Comparison of ENCODE assay signal across 20 mouse cellular contexts in genomic region chr1:183252574-183252973, GRCm38 (mm10). TPM values are rescaled to one million over a fixed set of nuclear protein-coding genes. Genes with fewer than 3 reads are reported as not detected.
A peak's percentile ranks its signal among the peaks of the same experiment; 100 is the strongest.
DNase-seq lines count a peak whose midpoint lies in the region; ATAC-seq lines count a peak whose summit lies in the region.
"Had no signal": no experiment of that assay in that cellular context is flagged by ENCODE, and none has a peak within 500 bp of the region (broad histone marks: within the 10 kb centered on the region; RNA-seq: fewer than 3 reads in every experiment).

No protein-coding gene starts in this region.

- peak; percentile 68 for ATAC-seq in hindbrain, embryonic 12.5 days (ENCODE audit: low FRiP score)
- ATAC-seq in midbrain, embryonic 14.5 days (ENCODE audit: low FRiP score, low TSS enrichment) = no peak
- ATAC-seq: inflammation-experienced regulatory T-cells, adult 6 months; liver, postnatal 0 days had no signal

- intact Hi-C loops in heart, postnatal 14 days (cut with DNase I) = no loop called here

- 37% methylated on average over 10 of the region's 10 CpGs for WGBS in hindbrain, embryonic 12.5 days
- WGBS in midbrain, embryonic 14.5 days = 44% methylated on average over 10 of the region's 10 CpGs

- H3K4me1 ChIP-seq in hindbrain, embryonic 12.5 days = peaks cover 9% of the 10 kb centered on the region
- no peaks in the 10 kb centered on the region for H3K4me1 ChIP-seq in midbrain, embryonic 14.5 days (ENCODE audit: control insufficient read depth, insufficient read depth, low read length)
- H3K4me1 ChIP-seq: stomach, embryonic 15.5 days had no signal

- DNase-seq in heart, adult 11 months = peak; percentile 75
- DNase-seq in heart, postnatal 14 days = no peak
- peak; percentile 15 for DNase-seq in brain, adult 2 months (ENCODE audit: low read depth, low spot score)
- DNase-seq in midbrain, embryonic 14.5 days = peak; percentile 52
- DNase-seq in kidney, adult 8-10 months = no peak
- DNase-seq in kidney, postnatal 25 days = no peak
- DNase-seq: cerebellum, postnatal 10 days; gastrocnemius, adult 2 months; heart, postnatal 10 days; kidney, adult 2 months; kidney, postnatal 36 days; layer of hippocampus, adult 9-11 months; liver, postnatal 0 days; lung, postnatal 10 days had no signal

- peak overlapping the region; percentile 52; the same call in 1 of the 2 replicates for H3K27ac ChIP-seq in hindbrain, embryonic 12.5 days
- H3K27ac ChIP-seq in midbrain, embryonic 14.5 days (replicated peaks; ENCODE audit: low read depth, low read length) = peak overlapping the region; percentile 64
- H3K27ac ChIP-seq: gastrocnemius, adult 2 months; left cerebral cortex, adult 2 months; limb, embryonic 10.5 days; stomach, embryonic 15.5 days had no signal

- H3K9ac ChIP-seq in hindbrain, embryonic 12.5 days = no peak overlapping the region
- H3K9ac ChIP-seq in midbrain, embryonic 14.5 days (replicated peaks; ENCODE audit: low read length) = no peak overlapping the region
- H3K9ac ChIP-seq: liver, postnatal 0 days; stomach, embryonic 15.5 days had no signal

- no peaks in the 10 kb centered on the region for H3K9me3 ChIP-seq in hindbrain, embryonic 12.5 days (replicated peaks)
- no peaks in the 10 kb centered on the region for H3K9me3 ChIP-seq in midbrain, embryonic 14.5 days (ENCODE audit: control insufficient read depth, low read length)
- H3K9me3 ChIP-seq: limb, embryonic 10.5 days; stomach, embryonic 15.5 days had no signal

- no peaks in the 10 kb centered on the region for H3K27me3 ChIP-seq in hindbrain, embryonic 12.5 days
- H3K27me3 ChIP-seq in midbrain, embryonic 14.5 days (ENCODE audit: control insufficient read depth, insufficient read depth, low read length) = no peaks in the 10 kb centered on the region
- H3K27me3 ChIP-seq: stomach, embryonic 15.5 days had no signal

- H3K4me2 ChIP-seq in hindbrain, embryonic 12.5 days (replicated peaks) = no peak overlapping the region
- H3K4me2 ChIP-seq in midbrain, embryonic 14.5 days (ENCODE audit: low read length) = no peak overlapping the region
- H3K4me2 ChIP-seq: heart, embryonic 11.5 days; stomach, embryonic 15.5 days had no signal

- no peak overlapping the region for H3K4me3 ChIP-seq in hindbrain, embryonic 12.5 days
- H3K4me3 ChIP-seq in midbrain, embryonic 14.5 days (replicated peaks; ENCODE audit: low read depth, low read length) = no peak overlapping the region
- H3K4me3 ChIP-seq: gastrocnemius, adult 2 months; left cerebral cortex, adult 2 months; limb, embryonic 10.5 days; stomach, embryonic 15.5 days had no signal

- no peaks in the 10 kb centered on the region for H3K36me3 ChIP-seq in hindbrain, embryonic 12.5 days
- H3K36me3 ChIP-seq in midbrain, embryonic 14.5 days (ENCODE audit: control insufficient read depth, insufficient read depth, low read length) = no peaks in the 10 kb centered on the region
- H3K36me3 ChIP-seq: limb, embryonic 10.5 days; stomach, embryonic 15.5 days had no signal

RNA-seq across cellular contexts. Expression of gene Disp1, which starts 31.3 kb away (rescaled TPM):
- total RNA-seq in heart, postnatal 14 days (2021) = 1 to 10 TPM; 7.5 to 8.5 TPM
- 15.8 and 20.7 TPM in 2 replicates for polyA plus RNA-seq in hindbrain, embryonic 12.5 days (2016; fragmentation: Nextera tagmentation; extraction: Ambion mirVana)
- polyA plus RNA-seq in midbrain, embryonic 14.5 days (2014; fragmentation: Nextera tagmentation; extraction: Ambion mirVana) = 6.0 and 9.1 TPM in 2 replicates

RNA-seq across cellular contexts. Expression of gene Aida, which starts 43.8 kb away (rescaled TPM):
- total RNA-seq in heart, postnatal 14 days (2021) = 10 to 100 TPM; 22.4 to 28.4 TPM
- 72.7 and 74.3 TPM in 2 replicates for polyA plus RNA-seq in hindbrain, embryonic 12.5 days (2016; fragmentation: Nextera tagmentation; extraction: Ambion mirVana)
- polyA plus RNA-seq in midbrain, embryonic 14.5 days (2014; fragmentation: Nextera tagmentation; extraction: Ambion mirVana) = 35.1 and 52.4 TPM in 2 replicates

RNA-seq across cellular contexts. Expression of gene Brox, which starts 44.5 kb away (rescaled TPM):
- total RNA-seq in heart, postnatal 14 days (2021) = 10 to 100 TPM; 36.1 to 40.1 TPM
- polyA plus RNA-seq in hindbrain, embryonic 12.5 days (2016; fragmentation: Nextera tagmentation; extraction: Ambion mirVana) = 77.8 and 86.9 TPM in 2 replicates
- 90.0 and 125 TPM in 2 replicates for polyA plus RNA-seq in midbrain, embryonic 14.5 days (2014; fragmentation: Nextera tagmentation; extraction: Ambion mirVana)

Comparison
In these comparisons a context has a peak if more than half of its experiments do, and no peak if none do; other contexts are left out.
1. DNase-seq: peak in heart, adult 11 months (single experiment), brain, adult 2 months (single experiment) and midbrain, embryonic 14.5 days (single experiment); none in heart, postnatal 14 days (0 of 2), kidney, adult 8-10 months (0 of 2) and kidney, postnatal 25 days (0 of 2).